Comparison of ENCODE assay signal across 10 mouse cellular contexts in the genomic region with DNA sequence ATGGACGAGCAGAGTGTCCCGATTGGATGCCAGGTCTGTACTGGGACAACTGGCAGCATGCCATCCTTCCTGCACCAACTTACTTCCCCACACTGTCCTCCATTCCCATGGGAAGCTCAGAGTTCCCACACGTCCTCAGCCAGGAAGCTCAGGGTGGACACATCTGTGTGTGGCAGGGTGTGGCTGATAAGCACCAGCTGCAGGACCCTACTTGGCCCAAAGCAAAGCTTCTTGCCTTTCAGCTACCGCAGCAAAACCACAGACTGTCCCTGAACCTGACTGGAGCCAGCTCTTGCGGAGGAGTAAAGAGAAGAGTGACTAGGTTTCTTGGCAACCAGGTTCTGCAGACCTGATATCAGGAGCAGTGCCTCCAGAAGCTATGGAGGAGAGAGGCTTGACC. TPM values are rescaled to one million over a fixed set of nuclear protein-coding genes. Genes with fewer than 3 reads are reported as not detected.
DNase-seq lines count a peak whose midpoint lies in the region; ATAC-seq and TF ChIP-seq lines count a peak whose summit lies in the region.
"Had no signal": no experiment of that assay in that cellular context is flagged by ENCODE, and none has a peak within 500 bp of the region (broad histone marks: within the 10 kb centered on the region; RNA-seq: fewer than 3 reads in every experiment).

No protein-coding gene starts in this region.

- H3K4me1 ChIP-seq in lung, postnatal 0 days (ENCODE audit: insufficient read depth, low read depth, low read length) = peaks cover 11% of the 10 kb centered on the region; the same call in 1 of the 2 replicates
- peaks cover 17% of the 10 kb centered on the region for H3K4me1 ChIP-seq in limb, embryonic 10.5 days

- peak; percentile 95 for ATAC-seq in lung, postnatal 0 days

- no peak for TF ChIP-seq CTCF in lung, postnatal 0 days (IDR thresholded peaks at IDR 0.05)

- WGBS in lung, postnatal 0 days = 8% methylated on average over 5 of the region's 5 CpGs
- WGBS in limb, embryonic 10.5 days = 80% methylated on average over 5 of the region's 5 CpGs

- intact Hi-C loops in heart, postnatal 36 days (cut with DNase I) = no loop called here

- TF ChIP-seq EP300 in lung, postnatal 0 days (IDR thresholded peaks at IDR 0.05) = peak; percentile 86

- H3K36me3 ChIP-seq in lung, postnatal 0 days (ENCODE audit: insufficient read depth, low read length) = no peaks in the 10 kb centered on the region
- no peaks in the 10 kb centered on the region for H3K36me3 ChIP-seq in limb, embryonic 10.5 days
- H3K36me3 ChIP-seq: forebrain, embryonic 12.5 days had no signal

- H3K27ac ChIP-seq in lung, postnatal 0 days (ENCODE audit: low read length) = 0 out of 2 replicates have a peak overlapping the region, but pooled peaks have one; percentile 28
- H3K27ac ChIP-seq in limb, embryonic 10.5 days = no peak overlapping the region
- H3K27ac ChIP-seq: forebrain, embryonic 12.5 days had no signal

- H3K4me2 ChIP-seq in lung, postnatal 0 days (replicated peaks; ENCODE audit: low read depth, low read length) = no peak overlapping the region
- H3K4me2 ChIP-seq: forebrain, embryonic 12.5 days had no signal

- no peaks in the 10 kb centered on the region for H3K9me3 ChIP-seq in lung, postnatal 0 days (ENCODE audit: low read length)
- H3K9me3 ChIP-seq in limb, embryonic 10.5 days (replicated peaks) = no peaks in the 10 kb centered on the region
- H3K9me3 ChIP-seq: forebrain, embryonic 12.5 days had no signal

- no peak overlapping the region for H3K9ac ChIP-seq in lung, postnatal 0 days (replicated peaks; ENCODE audit: low read depth)
- H3K9ac ChIP-seq: forebrain, embryonic 12.5 days had no signal

- H3K27me3 ChIP-seq in lung, postnatal 0 days (replicated peaks; ENCODE audit: insufficient read depth, low read length) = no peaks in the 10 kb centered on the region
- H3K27me3 ChIP-seq in limb, embryonic 10.5 days (ENCODE audit: low read depth, poor library complexity, severe bottlenecking) = peaks cover 8% of the 10 kb centered on the region; the same call in 1 of the 2 replicates
- H3K27me3 ChIP-seq: forebrain, embryonic 12.5 days had no signal

- peak; percentile 81 for DNase-seq in MEL-GATA-1-ER (ENCODE audit: extremely low read depth, low read depth)
- peak; percentile 28 to 62 for DNase-seq in adrenal gland, postnatal 36 days
- DNase-seq in heart, postnatal 36 days = peak; percentile 52 to 55
- DNase-seq in lung, postnatal 0 days (ENCODE audit: low spot score) = peak; percentile 93
- no peak for DNase-seq in limb, embryonic 10.5 days (ENCODE audit: low spot score)
- no peak for DNase-seq in spleen, postnatal 14 days (ENCODE audit: low spot score in 2 of 2)
- DNase-seq in right cerebral cortex, postnatal 36 days (ENCODE audit: low spot score in 2 of 2) = no peak
- DNase-seq: cerebellum, adult 8-10 months; layer of hippocampus, adult 9-11 months had no signal

- H3K4me3 ChIP-seq in lung, postnatal 0 days (ENCODE audit: low read depth, low read length) = no peak overlapping the region
- no peak overlapping the region for H3K4me3 ChIP-seq in limb, embryonic 10.5 days
- H3K4me3 ChIP-seq: forebrain, embryonic 12.5 days had no signal

RNA-seq across cellular contexts. Expression of gene Itga6, which starts 11.7 kb away (rescaled TPM):
- 100 to 1,000 TPM; 156 to 185 TPM for total RNA-seq in adrenal gland, postnatal 36 days (2021)
- total RNA-seq in heart, postnatal 36 days (2021) = 10 to 100 TPM; 44.4 to 61.9 TPM
- 78.2 and 79.1 TPM in 2 replicates for polyA plus RNA-seq in lung, postnatal 0 days (2015; fragmentation: Nextera tagmentation; extraction: Ambion mirVana)
- polyA plus RNA-seq in limb, embryonic 10.5 days (2016; fragmentation: Nextera tagmentation; extraction: Ambion mirVana) = 19.1 and 22.3 TPM in 2 replicates

Comparison
In these comparisons a context has a peak if more than half of its experiments do, and no peak if none do; other contexts are left out.
1. DNase-seq: peak in MEL-GATA-1-ER (single experiment), adrenal gland, postnatal 36 days (2 of 2), heart, postnatal 36 days (2 of 2) and lung, postnatal 0 days (single experiment); none in limb, embryonic 10.5 days (single experiment), spleen, postnatal 14 days (0 of 2) and right cerebral cortex, postnatal 36 days (0 of 2).